Mouse (Mus musculus): ENCODE measurements around the gene Rln3.

GRCm38 (mm10) chr8:84079206-84079605 lies 34.4 kb upstream of the Rln3 start:
- TF ChIP-seq CTCF (IDR thresholded peaks at IDR 0.05; ENCODE audit: control insufficient read depth, insufficient read depth, insufficient read length): no peak
- TF ChIP-seq MYOG (IDR thresholded peaks at IDR 0.05; ENCODE audit: control insufficient read depth, extremely low read depth, insufficient read length): no peak

Data from C2C12 (cell line).